Mouse (Mus musculus): ENCODE data around the gene Twf1. TPM values are rescaled to one million over a fixed set of nuclear protein-coding genes. Genes with fewer than 3 reads are reported as not detected.

Twf1 gene
- 10 to 100 TPM; 39.5 to 49.7 TPM for total RNA-seq (2021)

DNA sequence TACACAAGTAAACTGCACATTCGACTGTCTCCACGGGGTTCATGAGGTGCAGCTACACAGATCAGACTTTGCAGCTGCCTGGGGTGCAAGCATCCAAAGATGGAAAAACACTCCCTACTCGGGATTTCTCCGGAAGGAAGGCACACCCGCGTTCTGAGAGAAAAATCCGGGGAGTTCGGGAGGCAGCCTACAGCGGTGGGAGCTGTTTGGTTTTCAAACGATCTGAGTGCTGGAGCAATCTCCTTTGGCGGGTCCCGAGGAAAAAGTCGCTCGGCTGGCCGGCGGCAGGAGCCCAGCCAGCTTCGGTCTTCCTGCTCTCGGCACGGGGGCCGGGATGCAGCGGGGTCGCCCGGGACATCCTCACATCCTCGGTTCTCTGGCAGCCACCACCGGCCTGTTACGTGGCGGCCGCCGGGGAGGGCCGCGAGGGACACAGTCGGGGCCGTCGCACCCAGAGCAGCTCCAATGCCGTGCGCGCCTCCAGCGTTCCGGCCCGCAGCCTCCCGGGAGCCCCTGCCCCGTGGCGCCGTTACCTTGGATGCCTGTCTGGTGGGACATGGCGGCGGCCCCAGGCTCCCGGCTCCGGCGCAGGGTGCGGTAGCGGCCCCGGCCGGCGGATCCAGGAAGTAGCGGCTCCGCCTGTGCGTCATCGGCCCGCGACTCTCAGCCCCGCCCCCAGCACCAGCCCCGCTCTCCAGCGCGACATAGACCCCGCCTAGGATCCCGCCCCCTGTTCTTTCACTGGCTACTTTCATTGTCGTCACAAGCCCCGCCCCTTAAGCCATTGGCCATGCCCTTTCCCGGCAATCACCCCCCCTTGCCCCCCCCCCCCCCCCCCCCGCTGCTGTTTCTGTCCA lies at the start of gene Twf1:
TSS of gene Twf1 (minus strand) at position 671 of the 857 bp plus-strand sequence.
- DNase-seq (ENCODE audit: low spot score in 2 of 2), result peak; percentile 97 to 98
- intact Hi-C loops (cut with DNase I), result no loop called here

DNA sequence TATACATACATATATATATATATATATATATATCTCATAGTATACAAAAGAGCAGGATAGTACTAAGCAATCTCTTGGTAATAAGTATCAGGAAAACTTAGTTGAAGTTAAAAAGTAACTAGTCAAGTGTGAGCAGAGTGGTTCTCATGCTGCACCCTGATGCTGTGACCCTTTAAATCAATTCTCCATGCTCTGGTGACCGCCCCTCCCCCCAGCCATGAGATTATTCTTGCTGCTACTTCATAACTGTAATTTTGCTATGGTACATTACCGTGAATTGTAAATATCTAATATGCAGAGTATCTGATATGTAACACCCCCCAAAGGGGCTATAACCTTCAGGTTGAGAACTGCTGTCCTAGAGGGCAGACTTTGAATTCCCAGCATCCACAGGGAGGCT lies 49.4 kb upstream of the Twf1 start:
- intact Hi-C loops (cut with DNase I), result no loop called here
- DNase-seq (ENCODE audit: low spot score in 2 of 2), result no peak

DNA sequence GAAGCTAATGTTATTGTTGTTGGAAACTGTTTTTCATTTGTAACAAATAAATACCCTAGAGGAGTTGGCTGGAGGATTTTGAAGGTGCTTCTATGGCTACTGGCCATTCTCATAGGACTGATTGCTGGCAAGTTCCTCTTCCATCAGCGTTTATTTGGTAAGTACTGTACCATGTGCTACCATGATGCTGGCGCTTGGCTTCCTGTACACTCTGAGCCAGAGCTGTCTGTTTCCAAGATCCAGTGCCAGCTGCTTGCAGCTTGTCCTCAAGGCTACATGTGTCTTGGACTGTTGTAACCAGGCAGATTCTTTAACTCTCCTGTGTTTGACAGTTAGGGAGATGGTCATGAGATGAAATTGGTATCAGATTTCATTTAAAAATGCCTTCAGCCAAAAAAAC lies 48.5 kb upstream of the Twf1 start:
- intact Hi-C loops (cut with DNase I), result no loop called here
- DNase-seq (ENCODE audit: low spot score in 2 of 2), result no peak

DNA sequence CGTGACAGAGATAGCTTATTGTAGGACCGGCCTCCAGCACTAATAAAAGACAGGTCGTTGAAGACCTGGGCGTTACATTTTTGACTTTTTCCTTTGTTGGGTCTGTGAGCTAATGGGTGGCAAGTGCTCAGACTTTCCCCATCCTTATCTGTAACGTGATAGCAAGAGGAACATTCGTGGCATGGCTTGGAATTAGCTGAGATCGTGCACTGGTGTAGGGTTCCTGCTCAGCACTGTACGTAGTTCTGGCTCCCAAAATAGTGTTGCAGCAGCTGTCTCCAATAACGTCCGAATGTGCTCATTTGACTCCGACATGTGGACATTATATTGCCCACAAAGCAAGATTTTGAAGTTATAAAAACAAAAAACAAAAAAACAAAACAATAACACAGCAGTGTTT lies 44.8 kb upstream of the Twf1 start:
- intact Hi-C loops (cut with DNase I), result no loop called here
- no peak for DNase-seq (ENCODE audit: low spot score in 2 of 2)

DNA sequence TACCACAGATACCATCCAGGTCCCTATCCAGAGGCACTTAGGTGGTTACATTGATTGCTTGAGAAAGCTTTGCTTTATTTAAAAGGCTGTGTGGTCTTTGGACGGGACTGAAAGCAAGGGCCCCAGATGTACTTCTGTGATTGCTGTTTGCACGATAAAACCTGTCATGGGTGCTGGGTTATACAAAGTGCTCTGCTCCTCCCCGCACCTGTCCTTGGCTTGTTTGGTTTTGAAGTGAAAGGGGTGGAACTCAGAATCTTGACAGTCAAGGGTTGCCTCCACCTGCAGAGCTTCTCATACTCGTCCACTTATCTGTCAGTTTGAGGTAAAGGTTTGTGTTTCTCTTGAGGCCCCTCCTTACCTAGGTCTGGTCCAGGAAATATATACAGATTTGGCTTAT lies 40.9 kb upstream of the Twf1 start:
- intact Hi-C loops (cut with DNase I), result no loop called here
- DNase-seq (ENCODE audit: low spot score in 2 of 2), result no peak

DNA sequence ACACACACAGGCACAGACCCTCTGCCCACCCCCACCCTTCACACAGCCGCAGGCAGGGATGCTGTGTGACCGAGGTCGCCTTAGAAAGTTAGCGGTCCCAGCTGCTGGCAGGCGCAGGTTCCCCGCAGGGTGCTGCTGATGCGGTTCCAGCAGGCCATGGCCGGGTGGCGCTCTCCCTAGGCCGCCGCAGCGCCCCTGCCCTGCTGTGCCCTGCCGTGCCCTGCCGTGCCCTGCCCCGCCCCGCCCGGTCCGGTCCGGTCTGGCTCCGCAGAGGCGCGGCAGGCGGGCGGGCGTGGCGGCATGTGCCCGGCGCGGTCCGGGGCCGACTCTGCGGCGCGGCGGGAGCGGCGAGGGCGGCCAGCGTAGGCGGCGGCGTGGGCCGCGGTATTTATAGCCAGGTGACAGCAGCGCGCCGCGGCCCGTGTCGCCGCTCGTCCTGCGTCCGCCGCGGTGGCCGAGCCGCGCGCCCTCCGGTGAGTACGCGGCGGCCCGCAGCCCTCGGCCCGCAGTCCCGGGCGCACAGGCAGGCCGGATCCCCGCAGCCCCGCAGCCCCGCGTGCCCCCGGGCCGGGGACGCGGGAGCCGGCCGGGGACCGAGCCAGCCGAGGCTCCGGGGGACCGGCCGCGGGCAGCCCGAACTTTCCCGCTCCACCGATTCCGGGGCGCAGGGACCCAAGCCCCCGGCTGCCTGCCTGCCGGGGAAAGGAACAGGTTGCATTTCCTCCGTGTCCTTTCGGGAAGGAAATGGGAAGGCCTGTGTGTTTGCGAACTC lies 39.3 kb upstream of the Twf1 start, which contains the start of gene Tmem117:
TSS of gene Tmem117 (plus strand) at position 403 of the 772 bp plus-strand sequence.
- DNase-seq (ENCODE audit: low spot score in 2 of 2), result peak in 1 of 2 experiments; percentile 31
- intact Hi-C loops (cut with DNase I), result no loop called here

DNA sequence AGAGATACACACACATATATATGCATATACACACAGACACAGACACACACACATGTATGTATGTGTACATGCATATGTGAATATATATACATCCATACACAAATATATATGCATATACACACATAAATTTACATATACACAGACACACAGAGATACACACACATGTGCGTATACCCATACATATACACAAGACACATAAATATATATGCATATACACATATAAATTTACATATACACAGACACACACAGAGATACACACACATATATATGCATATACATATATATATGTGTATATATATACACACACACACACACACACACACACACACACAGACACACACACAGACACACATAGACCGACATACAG lies 38.8 kb upstream of the Twf1 start:
- intact Hi-C loops (cut with DNase I), result no loop called here
- DNase-seq (ENCODE audit: low spot score in 2 of 2), result no peak

DNA sequence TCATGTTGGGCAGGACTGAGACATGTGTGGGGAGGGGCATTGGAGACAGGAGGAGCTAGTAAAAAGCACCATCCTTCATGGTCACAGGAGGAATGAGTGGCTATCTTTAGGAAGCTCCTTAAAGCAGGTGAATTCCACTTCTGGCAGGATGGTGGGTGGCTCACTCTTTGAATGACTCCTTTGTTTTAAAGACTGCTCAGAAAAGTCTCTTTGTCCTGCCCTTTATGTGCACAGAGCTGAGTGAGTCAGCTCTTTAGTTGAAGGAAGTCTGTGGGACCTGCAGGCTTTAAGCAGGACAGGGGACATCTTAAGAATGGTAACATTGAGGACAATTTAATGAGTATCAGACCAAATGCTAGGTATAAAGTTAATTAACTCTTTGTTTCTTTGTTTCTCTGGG lies 31.2 kb upstream of the Twf1 start:
- intact Hi-C loops (cut with DNase I), result no loop called here
- DNase-seq (ENCODE audit: low spot score in 2 of 2), result no peak

DNA sequence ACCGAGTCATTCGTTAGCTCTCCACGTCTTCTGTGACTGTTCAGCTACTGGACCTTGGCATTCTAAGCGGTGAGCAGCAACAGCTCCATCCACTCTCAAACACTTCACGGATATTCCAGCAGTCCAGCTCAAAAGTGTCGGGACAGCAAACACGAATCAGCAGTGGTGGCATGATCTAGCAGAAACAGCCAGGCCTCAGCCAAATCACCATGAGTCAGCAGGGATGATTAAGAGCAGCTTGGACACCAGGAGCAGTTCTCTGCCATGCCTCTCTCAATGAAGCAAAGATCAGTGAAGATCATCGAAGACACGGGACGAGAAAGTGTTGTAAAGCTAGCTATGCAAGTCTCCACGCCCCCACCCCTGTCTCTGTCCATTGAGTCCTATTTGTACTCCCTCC lies 26.3 kb upstream of the Twf1 start:
- intact Hi-C loops (cut with DNase I), result no loop called here
- no peak for DNase-seq (ENCODE audit: low spot score in 2 of 2)

DNA sequence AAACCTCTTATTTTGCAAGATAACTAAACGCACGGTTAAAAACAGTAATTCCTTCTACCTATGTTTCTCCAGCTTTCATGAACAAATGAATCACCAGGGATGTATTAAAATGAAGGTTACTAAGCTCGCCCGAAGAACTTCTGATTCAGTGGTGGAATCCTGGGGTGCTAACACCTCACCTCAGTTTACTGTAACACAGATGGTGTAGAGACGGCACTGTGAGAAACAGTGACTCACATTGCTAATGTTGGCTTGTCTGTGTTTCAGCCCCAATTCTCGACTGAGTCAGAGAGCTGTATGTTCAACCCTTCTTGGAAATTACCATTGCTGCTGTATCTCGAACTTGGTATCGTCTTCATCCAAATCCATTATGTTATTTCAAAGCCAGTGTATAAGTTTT lies 18.1 kb upstream of the Twf1 start:
- DNase-seq (ENCODE audit: low spot score in 2 of 2), result peak; percentile 41 to 85
- intact Hi-C loops (cut with DNase I), result loop anchor here (1.0 kb wide), 1 partner anchor 11 kb away; no protein-coding TSS in a partner anchor

DNA sequence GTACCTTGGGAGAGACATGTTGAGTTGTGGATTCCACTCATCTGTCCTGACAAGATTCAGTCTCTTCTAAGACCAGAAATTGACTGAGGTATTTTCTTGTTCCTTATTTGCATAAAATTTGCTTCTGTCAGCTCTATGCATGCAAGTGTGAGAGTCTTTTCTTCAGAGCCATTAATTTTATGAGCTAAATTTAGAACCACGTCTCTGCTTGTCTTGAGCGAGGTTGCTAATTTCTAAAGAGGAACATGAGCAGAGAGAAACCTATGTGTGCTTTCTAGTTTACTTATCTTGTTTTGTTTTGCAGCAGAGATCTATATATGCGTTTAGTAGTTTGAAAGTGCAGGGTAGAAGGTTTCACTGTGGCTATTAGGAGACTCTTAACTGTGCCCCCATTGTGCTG lies 12.8 kb upstream of the Twf1 start:
- DNase-seq (ENCODE audit: low spot score in 2 of 2), result no peak
- intact Hi-C loops (cut with DNase I), result loop anchor here (5.0 kb wide), 1 partner anchor 45 kb away; no protein-coding TSS in a partner anchor

DNA sequence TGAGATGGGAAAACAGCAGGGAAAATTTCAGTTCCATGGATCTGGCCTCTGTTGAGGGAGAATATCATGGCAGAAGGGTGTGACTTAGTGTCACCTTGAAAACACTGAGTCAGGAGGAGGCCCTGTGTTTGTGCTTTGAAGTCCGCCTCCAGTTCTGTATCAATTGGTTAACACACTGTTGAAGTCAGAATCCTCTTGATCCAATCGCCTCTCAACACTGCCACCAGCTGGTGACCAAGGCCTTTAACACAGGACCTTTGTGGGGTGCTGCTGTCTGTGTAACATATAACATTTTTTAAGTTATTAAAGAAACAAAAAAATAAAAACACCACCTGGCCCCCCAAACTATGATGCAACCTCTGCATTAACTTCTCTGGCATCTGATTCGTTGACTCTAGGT lies 11.7 kb upstream of the Twf1 start:
- DNase-seq (ENCODE audit: low spot score in 2 of 2), result peak in 1 of 2 experiments; percentile 18
- intact Hi-C loops (cut with DNase I), result loop anchor here (5.0 kb wide), 1 partner anchor 44 kb away; no protein-coding TSS in a partner anchor

DNA sequence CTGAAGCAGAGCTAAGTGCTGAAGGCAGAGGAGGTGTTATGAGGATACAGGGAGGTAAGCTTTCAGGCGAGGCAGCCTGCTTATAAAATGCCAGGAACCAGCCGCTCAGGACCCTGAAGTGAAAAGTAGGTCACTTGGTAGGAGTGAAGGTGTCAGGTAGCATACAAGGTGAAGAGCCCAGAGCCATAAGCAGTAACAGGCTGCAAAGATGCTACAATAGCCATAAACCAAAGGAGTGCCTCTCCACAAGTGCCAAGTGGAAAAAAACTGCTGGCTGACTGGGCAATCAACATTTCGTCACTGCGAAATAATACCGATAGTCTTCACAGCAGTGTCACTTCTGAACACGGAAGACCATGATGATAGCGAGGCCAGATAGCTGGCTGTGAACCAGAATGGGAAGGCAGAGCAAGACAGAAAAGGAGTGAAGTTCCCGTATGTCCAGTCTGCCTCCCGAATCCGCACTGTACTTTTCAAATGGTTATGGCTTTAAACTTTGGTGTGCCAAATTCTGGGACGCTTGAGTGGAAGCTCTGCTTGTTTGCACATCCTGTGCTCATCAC lies 10.5 kb upstream of the Twf1 start:
- DNase-seq (ENCODE audit: low spot score in 2 of 2), result no peak
- intact Hi-C loops (cut with DNase I), result loop anchor here (5.0 kb wide), 1 partner anchor 43 kb away; no protein-coding TSS in a partner anchor

DNA sequence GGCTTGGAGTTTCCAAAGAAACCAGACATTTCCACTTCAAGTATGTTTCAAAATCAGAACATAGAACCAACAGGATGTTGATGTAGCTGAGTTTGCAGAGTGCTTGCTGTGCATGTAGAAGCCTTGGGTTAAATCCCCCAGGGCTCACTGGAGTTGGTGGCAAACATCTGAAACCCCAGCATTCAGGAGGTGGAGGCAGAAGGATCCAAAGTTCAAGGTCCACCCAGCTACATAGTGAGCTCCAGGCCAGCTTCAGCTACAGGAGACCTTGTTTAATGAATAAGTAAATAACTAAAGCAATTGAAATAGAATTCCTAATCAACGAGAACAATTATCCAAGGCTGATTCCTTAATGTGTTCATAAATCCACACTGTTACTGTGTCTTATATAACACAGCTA lies 3.9 kb upstream of the Twf1 start:
- intact Hi-C loops (cut with DNase I), result no loop called here
- DNase-seq (ENCODE audit: low spot score in 2 of 2), result no peak

DNA sequence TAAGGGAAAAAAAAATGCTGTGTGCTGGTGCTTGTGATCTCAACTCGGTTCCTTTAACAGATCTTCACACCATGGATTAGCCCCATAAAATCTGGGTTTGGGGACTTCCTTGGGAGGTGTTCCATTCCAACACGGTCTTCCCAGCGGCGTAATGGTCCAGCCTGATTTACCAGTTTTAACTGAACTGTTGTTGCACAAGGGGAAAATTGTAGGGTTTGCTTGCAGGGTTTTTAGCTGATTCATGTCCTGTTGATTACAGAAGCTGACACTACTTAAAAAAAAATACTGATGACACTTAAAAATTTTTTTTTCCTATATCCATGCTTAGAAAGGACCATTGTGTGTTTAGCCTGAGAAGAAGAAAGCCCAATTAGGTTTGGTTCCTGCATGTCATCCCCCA lies 1.7 kb upstream of the Twf1 start:
- intact Hi-C loops (cut with DNase I), result no loop called here
- no peak for DNase-seq (ENCODE audit: low spot score in 2 of 2)

DNA sequence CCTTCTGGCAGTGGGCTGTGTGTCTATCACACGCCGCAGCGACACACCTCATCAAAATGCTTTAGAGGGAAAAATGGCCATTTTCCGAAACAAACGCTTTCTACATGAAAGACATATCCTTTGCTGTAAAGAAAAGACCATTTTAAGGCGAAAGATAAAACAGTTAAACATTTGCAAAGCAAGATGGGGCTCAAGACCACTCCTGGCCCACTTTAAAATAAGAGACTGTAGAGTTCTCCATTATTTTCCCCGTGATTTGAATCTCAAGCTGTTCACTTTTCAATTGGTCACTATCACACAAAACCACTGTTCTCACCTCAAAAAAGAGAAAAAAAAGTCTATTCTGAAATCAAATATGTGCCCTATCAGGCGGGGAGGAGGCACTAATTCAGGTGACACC lies 394 bp upstream of the Twf1 start:
- no peak for DNase-seq (ENCODE audit: low spot score in 2 of 2)
- intact Hi-C loops (cut with DNase I), result no loop called here

DNA sequence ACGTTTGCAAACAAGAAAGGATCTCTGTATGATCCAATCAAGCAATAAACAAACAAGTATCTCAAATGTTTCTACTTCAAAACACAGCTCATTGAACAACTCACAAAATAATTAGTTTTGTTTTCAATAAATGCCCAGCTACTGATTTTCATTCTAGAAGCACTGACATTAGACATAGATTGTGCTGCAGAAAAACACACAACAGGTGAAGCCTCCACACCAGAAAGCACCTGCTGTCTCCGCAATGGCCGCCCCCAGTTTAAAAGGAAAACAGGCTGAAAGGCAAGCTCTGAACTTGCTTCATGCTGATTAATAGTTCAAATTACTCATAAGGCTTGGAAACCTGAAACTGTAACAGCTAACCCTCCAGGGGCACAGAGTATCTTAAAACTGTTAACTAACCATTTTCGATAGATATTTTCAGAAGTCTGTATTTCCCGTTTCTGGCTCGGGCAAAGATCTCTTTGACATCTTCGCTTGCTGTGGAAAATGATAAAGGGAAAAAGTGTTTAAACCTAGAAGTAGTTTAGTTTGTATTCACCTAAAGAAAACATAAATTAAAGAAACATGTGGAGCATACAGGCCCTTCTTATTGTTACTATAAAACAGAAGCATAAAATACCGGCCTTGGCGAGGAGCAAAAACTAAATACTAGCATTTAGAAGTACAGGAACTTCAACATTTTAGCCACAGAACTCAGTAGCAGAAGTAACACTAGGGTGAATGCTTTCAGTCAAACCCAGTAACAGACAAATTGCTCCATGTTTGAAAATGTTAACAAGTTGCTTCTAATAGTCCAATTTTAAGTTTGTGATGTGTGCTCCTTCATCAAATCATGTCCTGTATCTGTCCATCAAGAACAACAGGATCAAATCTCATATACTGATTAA lies 1.6 kb downstream of the Twf1 start:
- DNase-seq (ENCODE audit: low spot score in 2 of 2), result no peak
- intact Hi-C loops (cut with DNase I), result no loop called here

DNA sequence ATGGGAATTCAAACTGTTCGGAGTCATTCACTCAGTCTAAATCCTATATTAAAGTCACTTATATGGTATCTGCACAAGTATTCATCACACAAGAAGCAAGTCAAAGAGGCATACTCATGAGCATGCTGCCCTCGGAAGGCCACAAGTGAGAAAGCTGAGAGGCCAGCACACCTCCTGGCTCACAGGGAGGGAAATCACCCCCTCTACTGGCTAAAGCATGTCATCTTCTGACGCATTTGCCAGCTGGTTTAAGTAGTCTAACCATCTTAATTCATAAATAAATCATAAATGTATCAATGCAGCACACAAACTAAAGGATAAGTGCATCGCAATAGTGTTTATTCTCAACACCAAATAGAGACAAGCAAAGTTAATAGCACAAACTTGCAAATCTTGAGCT lies 5.0 kb downstream of the Twf1 start:
- DNase-seq (ENCODE audit: low spot score in 2 of 2), result no peak
- intact Hi-C loops (cut with DNase I), result no loop called here

DNA sequence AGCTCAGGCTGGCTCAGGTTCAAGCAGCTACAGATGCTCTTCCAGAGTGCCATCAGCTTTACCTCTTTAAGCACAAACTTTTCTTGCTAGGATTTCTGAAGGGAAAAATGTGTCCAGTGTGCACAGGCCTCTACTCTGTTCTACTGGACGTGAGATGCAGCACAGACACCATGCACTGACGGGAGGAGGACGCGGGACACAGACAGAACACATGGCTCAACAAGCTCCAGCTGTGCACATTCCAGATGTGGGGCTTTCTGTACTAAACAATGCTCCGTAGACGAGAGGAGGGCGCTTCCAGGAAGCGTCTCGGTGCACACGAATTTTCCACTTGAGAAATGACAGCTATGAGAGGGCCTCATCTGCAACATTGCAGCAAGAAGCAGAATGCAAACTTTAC lies 6.5 kb downstream of the Twf1 start:
- intact Hi-C loops (cut with DNase I), result no loop called here

More for the DNA sequence above, 6.5 kb downstream of the Twf1 start:
- DNase-seq (ENCODE audit: low spot score in 2 of 2), result no peak
